Mouse (Mus musculus) C2C12 (cell line): ENCODE data around the gene Zdhhc23.

Experiments used
- CEBPB ChIP-seq: IDR thresholded peaks from one replicate; pipeline ENCODE4 v1.6.1; 2011; ENCODE audit warnings: low read depth, mild to moderate bottlenecking, control low read depth, moderate library complexity
- CTCF ChIP-seq: IDR thresholded peaks from one replicate; pipeline ENCODE4 v1.5.1; 2011; ENCODE audit not compliant: control insufficient read depth, insufficient read depth, insufficient read length
- FOSL1 ChIP-seq: IDR thresholded peaks from one replicate; pipeline ENCODE4 v1.8.0; 2011; ENCODE audit warnings: mild to moderate bottlenecking, low read length; ENCODE audit not compliant: poor library complexity, insufficient read depth, severe bottlenecking
- MAX ChIP-seq: IDR thresholded peaks from one replicate; pipeline ENCODE4 v1.6.1; 2011; ENCODE audit warnings: mild to moderate bottlenecking, control low read depth
- MYOD1 ChIP-seq: IDR thresholded peaks from one replicate; pipeline ENCODE4 v1.6.1; 2011; ENCODE audit warnings: low read depth; ENCODE audit not compliant: control insufficient read depth, insufficient read length
- MYOG ChIP-seq: IDR thresholded peaks from one replicate; pipeline ENCODE4 v1.6.1; 2011; ENCODE audit not compliant: control insufficient read depth, insufficient read length; ENCODE audit errors: extremely low read depth
- USF1 ChIP-seq: IDR thresholded peaks from one replicate; pipeline ENCODE4 v1.6.1; 2011; ENCODE audit warnings: low read depth, mild to moderate bottlenecking, control low read depth, moderate library complexity

DNA sequence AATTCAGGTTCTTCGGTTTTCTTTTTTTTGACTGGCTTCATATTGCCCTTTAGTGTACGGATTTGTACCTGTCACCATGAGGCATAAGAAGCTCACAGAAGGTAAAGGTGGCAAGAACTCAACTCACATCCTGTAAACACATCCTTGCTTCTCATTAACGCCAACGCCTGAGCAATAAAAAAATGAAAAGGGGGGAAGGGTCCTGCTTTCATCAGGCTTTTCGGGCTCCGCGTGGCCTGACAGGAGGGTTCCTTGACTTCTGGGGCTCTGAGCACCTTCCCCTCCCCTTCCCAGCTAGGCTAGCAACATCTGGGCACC, 622 bp downstream of the Zdhhc23 start:
- no peak for TF ChIP-seq CTCF
- TF ChIP-seq MYOD1, result no peak
- no peak for TF ChIP-seq MYOG
- TF ChIP-seq MAX, result no peak
- TF ChIP-seq USF1, result no peak
- no peak for TF ChIP-seq CEBPB
- TF ChIP-seq FOSL1, result no peak
